Mouse (Mus musculus) testis, adult 2 months (tissue): ENCODE results near the gene Cd6. TPM values are rescaled to one million over a fixed set of nuclear protein-coding genes. Genes with fewer than 3 reads are reported as not detected.

ENCODE experiments used
- H3K27ac ChIP-seq: fragments of 200-500 bp; 2 replicates; pipeline ENCODE4 v1.5.1; 2012; ENCODE audit warnings: low read depth, low read length; ENCODE audit not compliant: control insufficient read depth, insufficient read depth
- H3K27me3 ChIP-seq: fragments of 200-500 bp; 2 replicates; pipeline ENCODE4 v1.6.1; 2012; ENCODE audit warnings: mild to moderate bottlenecking, low read length, moderate library complexity; ENCODE audit not compliant: control insufficient read depth, insufficient read depth
- H3K36me3 ChIP-seq: fragments of 200-500 bp; 2 replicates; pipeline ENCODE4 v1.6.1; 2012; ENCODE audit warnings: mild to moderate bottlenecking, low read length; ENCODE audit not compliant: control insufficient read depth, insufficient read depth
- H3K4me1 ChIP-seq: fragments of 200-500 bp; 2 replicates; pipeline ENCODE4 v1.6.1; 2012; ENCODE audit warnings: low read length; ENCODE audit not compliant: control insufficient read depth, insufficient read depth
- H3K4me3 ChIP-seq: fragments of 200-500 bp; 2 replicates; pipeline ENCODE4 v1.5.1; 2012; ENCODE audit warnings: low read depth, mild to moderate bottlenecking, low read length, moderate library complexity, mixed read lengths; ENCODE audit not compliant: control insufficient read depth
- CTCF ChIP-seq: fragments of 200-500 bp; IDR thresholded peaks from 2 replicates; pipeline ENCODE4 v1.5.1; 2012; ENCODE audit warnings: low read depth, mild to moderate bottlenecking, inconsistent platforms, low read length, moderate library complexity; ENCODE audit not compliant: control insufficient read depth, insufficient read depth, insufficient replicate concordance
- POLR2A ChIP-seq: fragments of 200-500 bp; IDR thresholded peaks from 2 replicates; pipeline ENCODE4 v1.6.1; 2012; ENCODE audit warnings: low read depth, mild to moderate bottlenecking, inconsistent platforms, low read length, moderate library complexity; ENCODE audit not compliant: control insufficient read depth
- polyA plus RNA-seq: library from polyadenylated mRNA; depleted of rRNA; stranded (reverse); fragments of >200 nt; gene quantifications from 2 replicates; pipeline ENCODE4 v1.2.3, GENCODE M21; 2012

Cd6 gene
- polyA plus RNA-seq, 1 experiment, result not detected

GRCm38 (mm10) chr19:10751607-10752006, 78.3 kb downstream of the Cd6 start:
- no peak overlapping the region for H3K27ac ChIP-seq
- no peak overlapping the region for H3K4me3 ChIP-seq
- TF ChIP-seq POLR2A (no peak), CTCF (no peak)
- no peaks in the 10 kb centered on the region for H3K4me1 ChIP-seq
- H3K27me3 ChIP-seq, result no peaks in the 10 kb centered on the region
- no peaks in the 10 kb centered on the region for H3K36me3 ChIP-seq

GRCm38 (mm10) chr19:10750161-10750560, 79.7 kb downstream of the Cd6 start:
- H3K4me3 ChIP-seq, result no peak overlapping the region
- no peaks in the 10 kb centered on the region for H3K27me3 ChIP-seq
- no peak overlapping the region for H3K27ac ChIP-seq
- H3K36me3 ChIP-seq, result no peaks in the 10 kb centered on the region
- no peak for TF ChIP-seq POLR2A
- TF ChIP-seq CTCF, result no peak
- no peaks in the 10 kb centered on the region for H3K4me1 ChIP-seq

GRCm38 (mm10) chr19:10749295-10749694, 80.6 kb downstream of the Cd6 start:
- H3K4me1 ChIP-seq, result no peaks in the 10 kb centered on the region
- H3K4me3 ChIP-seq, result no peak overlapping the region
- no peaks in the 10 kb centered on the region for H3K27me3 ChIP-seq
- H3K27ac ChIP-seq, result no peak overlapping the region
- H3K36me3 ChIP-seq, result no peaks in the 10 kb centered on the region
- TF ChIP-seq POLR2A (no peak), CTCF (no peak)

GRCm38 (mm10) chr19:10748401-10749102, 81.3 kb downstream of the Cd6 start:
- Histone ChIP-seq H3K4me1 (no peaks in the 10 kb centered on the region), H3K27ac (no peak overlapping the region), H3K4me3 (no peak overlapping the region), H3K27me3 (no peaks in the 10 kb centered on the region), H3K36me3 (no peaks in the 10 kb centered on the region)
- TF ChIP-seq CTCF (no peak), POLR2A (no peak)

GRCm38 (mm10) chr19:10747718-10748117, 82.1 kb downstream of the Cd6 start:
- no peak overlapping the region for H3K27ac ChIP-seq
- no peak overlapping the region for H3K4me3 ChIP-seq
- no peak for TF ChIP-seq CTCF
- no peak for TF ChIP-seq POLR2A
- H3K27me3 ChIP-seq, result no peaks in the 10 kb centered on the region
- no peaks in the 10 kb centered on the region for H3K36me3 ChIP-seq
- no peaks in the 10 kb centered on the region for H3K4me1 ChIP-seq

GRCm38 (mm10) chr19:10747182-10747581, 82.7 kb downstream of the Cd6 start:
- Histone ChIP-seq H3K27me3 (no peaks in the 10 kb centered on the region), H3K27ac (no peak overlapping the region), H3K4me1 (no peaks in the 10 kb centered on the region; the same call in 1 of the 2 replicates), H3K36me3 (no peaks in the 10 kb centered on the region), H3K4me3 (no peak overlapping the region)
- TF ChIP-seq CTCF (no peak), POLR2A (no peak)

- TF ChIP-seq POLR2A (no peak), CTCF (no peak)
- H3K27ac ChIP-seq, result no peak overlapping the region
- H3K4me3 ChIP-seq, result no peak overlapping the region
- H3K27me3 ChIP-seq, result no peaks in the 10 kb centered on the region
- peaks cover 3% of the 10 kb centered on the region; the same call in 1 of the 2 replicates for H3K4me1 ChIP-seq
- no peaks in the 10 kb centered on the region for H3K36me3 ChIP-seq
These were observed 87.3 kb downstream of the Cd6 start for GRCm38 (mm10) chr19:10742565-10742964.
